Comparison of ENCODE assay signal across 8 mouse cellular contexts in the genomic region with DNA sequence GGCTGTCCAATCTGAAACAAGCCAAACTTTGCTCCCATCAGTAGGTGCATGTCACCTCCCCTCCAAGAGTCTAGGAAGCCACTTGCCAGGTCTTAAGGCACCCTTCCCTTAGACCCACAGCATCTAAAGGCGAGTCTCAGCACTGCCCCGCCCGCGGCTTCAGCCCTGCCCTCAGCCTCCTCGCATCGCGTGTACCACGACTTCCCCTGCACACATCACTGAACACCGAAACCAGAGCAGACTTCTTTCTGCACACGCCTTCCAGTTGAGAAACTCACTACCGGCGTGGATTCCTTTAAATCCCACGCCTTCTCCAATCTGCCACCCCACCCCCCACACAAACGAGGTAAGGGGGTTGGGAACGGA.
DNase-seq lines count a peak whose midpoint lies in the region; ATAC-seq and TF ChIP-seq lines count a peak whose summit lies in the region.

No protein-coding gene starts in this region.

- H3K4me3 ChIP-seq in cerebellum, adult 2 months (replicated peaks; ENCODE audit: insufficient read depth, low read depth, low read length), result peak overlapping the region; percentile 77
- H3K4me3 ChIP-seq in forebrain, postnatal 0 days (ENCODE audit: low read depth, low read length), result peak overlapping the region; percentile 75
- H3K4me3 ChIP-seq in liver, embryonic 15.5 days (replicated peaks), result peak overlapping the region; percentile 21; the same call in 1 of the 2 replicates
- H3K4me3 ChIP-seq in stomach, postnatal 0 days (ENCODE audit: low read depth, low read length), result peak overlapping the region; percentile 50

- no peak for TF ChIP-seq CTCF in cerebellum, adult 2 months (IDR thresholded peaks at IDR 0.05; ENCODE audit: borderline replicate concordance, insufficient read depth, low read depth, low read length)
- no peak for TF ChIP-seq CTCF in forebrain, postnatal 0 days (IDR thresholded peaks at IDR 0.05; ENCODE audit: low read depth)
- no peak for TF ChIP-seq CTCF in stomach, postnatal 0 days (IDR thresholded peaks at IDR 0.05; ENCODE audit: low read depth)

- peaks cover 2% of the 10 kb centered on the region; the same call in 1 of the 2 replicates for H3K27me3 ChIP-seq in cerebellum, adult 2 months (ENCODE audit: control insufficient read depth, insufficient read depth, low read length)
- peaks cover 4% of the 10 kb centered on the region; the same call in 1 of the 2 replicates for H3K27me3 ChIP-seq in forebrain, postnatal 0 days (ENCODE audit: insufficient read depth, low read length)
- peaks cover 50% of the 10 kb centered on the region for H3K27me3 ChIP-seq in liver, embryonic 15.5 days
- H3K27me3 ChIP-seq in stomach, postnatal 0 days (ENCODE audit: control insufficient read depth, insufficient read depth, low read length), result peaks cover 3% of the 10 kb centered on the region; the same call in 1 of the 2 replicates

- no peaks in the 10 kb centered on the region for H3K36me3 ChIP-seq in forebrain, postnatal 0 days (ENCODE audit: insufficient read depth)
- H3K36me3 ChIP-seq in liver, embryonic 15.5 days (replicated peaks), result no peaks in the 10 kb centered on the region
- no peaks in the 10 kb centered on the region for H3K36me3 ChIP-seq in stomach, postnatal 0 days (ENCODE audit: control insufficient read depth, insufficient read depth, low read length)

- no peak overlapping the region for H3K27ac ChIP-seq in cerebellum, adult 2 months (ENCODE audit: insufficient read depth, low read length)
- H3K27ac ChIP-seq in forebrain, postnatal 0 days (ENCODE audit: low read depth, low read length), result peak overlapping the region; percentile 72
- H3K27ac ChIP-seq in liver, embryonic 15.5 days (replicated peaks), result no peak overlapping the region
- H3K27ac ChIP-seq in stomach, postnatal 0 days (replicated peaks), result no peak overlapping the region

- peak overlapping the region; percentile 69 for H3K9ac ChIP-seq in forebrain, postnatal 0 days
- no peak overlapping the region for H3K9ac ChIP-seq in liver, embryonic 15.5 days
- no peak overlapping the region for H3K9ac ChIP-seq in stomach, postnatal 0 days (ENCODE audit: low read length)

- DNase-seq in kidney, postnatal 10 days, result peak; percentile 14
- no peak for DNase-seq in kidney, postnatal 25 days
- peak; percentile 27 to 44 for DNase-seq in cerebellum, adult 2 months
- DNase-seq in forebrain, postnatal 0 days, result peak; percentile 50
- DNase-seq in stomach, postnatal 0 days (ENCODE audit: low spot score), result no peak
- DNase-seq in thymus, adult 18-20 months, result no peak
- no peak for DNase-seq in kidney, adult 11 months

- no peaks in the 10 kb centered on the region for H3K4me1 ChIP-seq in cerebellum, adult 2 months (ENCODE audit: control insufficient read depth, insufficient read depth, low read length)
- 0 out of 2 replicates have a peak, but pooled peaks cover 3% of the 10 kb centered on the region for H3K4me1 ChIP-seq in forebrain, postnatal 0 days (ENCODE audit: insufficient read depth)
- H3K4me1 ChIP-seq in liver, embryonic 15.5 days (replicated peaks), result no peaks in the 10 kb centered on the region
- H3K4me1 ChIP-seq in stomach, postnatal 0 days (replicated peaks; ENCODE audit: control insufficient read depth, insufficient read depth), result no peaks in the 10 kb centered on the region

- H3K9me3 ChIP-seq in forebrain, postnatal 0 days (ENCODE audit: low read length), result no peaks in the 10 kb centered on the region
- no peaks in the 10 kb centered on the region for H3K9me3 ChIP-seq in liver, embryonic 15.5 days (replicated peaks)
- no peaks in the 10 kb centered on the region for H3K9me3 ChIP-seq in stomach, postnatal 0 days (ENCODE audit: control insufficient read depth, low read length)

- H3K4me2 ChIP-seq in forebrain, postnatal 0 days (ENCODE audit: low read depth), result peak overlapping the region; percentile 92
- peak overlapping the region; percentile 49 for H3K4me2 ChIP-seq in liver, embryonic 15.5 days
- peak overlapping the region; percentile 90 for H3K4me2 ChIP-seq in stomach, postnatal 0 days (replicated peaks; ENCODE audit: low read depth)

- WGBS in cerebellum, adult 2 months, result under 1% methylated on average over 15 of the region's 15 CpGs
- WGBS in forebrain, postnatal 0 days, result 1% methylated on average over 15 of the region's 15 CpGs
- WGBS in liver, embryonic 15.5 days (ENCODE audit: insufficient replicate concordance), result 4% methylated on average over 15 of the region's 15 CpGs
- 1% methylated on average over 15 of the region's 15 CpGs for WGBS in stomach, postnatal 0 days

- TF ChIP-seq POLR2A in cerebellum, adult 2 months (IDR thresholded peaks at IDR 0.05; ENCODE audit: borderline replicate concordance, insufficient read depth, low read length), result no peak

- no peak for TF ChIP-seq EP300 in stomach, postnatal 0 days (optimal IDR thresholded peaks at IDR 0.05)

- ATAC-seq in forebrain, postnatal 0 days, result peak; percentile 57
- ATAC-seq in liver, embryonic 15.5 days (ENCODE audit: insufficient read depth), result no peak
- 0 out of 2 replicates have a peak, but pooled peaks have one; percentile 26 for ATAC-seq in stomach, postnatal 0 days (ENCODE audit: low FRiP score, low TSS enrichment)

Comparison
In these comparisons a context has a peak if more than half of its experiments do, and no peak if none do; other contexts are left out.
1. DNase-seq: peak in kidney, postnatal 10 days (single experiment), cerebellum, adult 2 months (2 of 2) and forebrain, postnatal 0 days (single experiment); none in kidney, postnatal 25 days (0 of 2), stomach, postnatal 0 days (single experiment), thymus, adult 18-20 months (0 of 2) and kidney, adult 11 months (single experiment).
2. H3K4me3 ChIP-seq: peak in every context shown above with its lines; median percentile 77 in cerebellum, adult 2 months; 75 in forebrain, postnatal 0 days; 50 in stomach, postnatal 0 days; 21 in liver, embryonic 15.5 days.
3. Peak in every context shown above with its lines, with median percentiles within 50 percentile points of each other: H3K4me2 ChIP-seq.